Mouse (Mus musculus) CH12.LX (cell line): ENCODE measurements at regions not wholly inside any gene's neighbourhood (a gene's known extent, or its start where the extent isn't known, plus 50 kb on each side); places are given as distances from the start of the nearest gene placed in this dataset.

Experiments
- BHLHE40 ChIP-seq: IDR thresholded peaks from 2 replicates; pipeline ENCODE4 v1.6.1; 2011; ENCODE audit warnings: mild to moderate bottlenecking, low read depth, low read length, improper control_type of control experiment
- CHD2 ChIP-seq: IDR thresholded peaks from 2 replicates; pipeline ENCODE4 v1.6.1; 2011; ENCODE audit warnings: low read length, improper control_type of control experiment
- CTCF ChIP-seq, 2 experiments: IDR thresholded peaks in 1 of 2; conservative IDR thresholded peaks in 1 of 2; 2 replicates each; pipeline ENCODE4 v1.5.1; 2011 to 2012; ENCODE audit warnings: low read depth in 2 of 2, low read length in 2 of 2, improper control_type of control experiment in 1 of 2, inconsistent platforms in 1 of 2, mild to moderate bottlenecking in 1 of 2, moderate library complexity in 1 of 2
- ELF1 ChIP-seq: IDR thresholded peaks from 2 replicates; pipeline ENCODE4 v1.6.1; 2014; ENCODE audit warnings: low read depth, mild to moderate bottlenecking, inconsistent platforms, low read length, improper control_type of control experiment
- EP300 ChIP-seq: IDR thresholded peaks from 2 replicates; pipeline ENCODE4 v1.6.1; 2011; ENCODE audit warnings: low read length, improper control_type of control experiment
- GABPA ChIP-seq: IDR thresholded peaks from 2 replicates; pipeline ENCODE4 v1.6.1; 2012; ENCODE audit warnings: low read depth, low read length, improper control_type of control experiment, inconsistent platforms; ENCODE audit not compliant: insufficient replicate concordance
- HCFC1 ChIP-seq: IDR thresholded peaks from 2 replicates; pipeline ENCODE4 v1.6.1; 2012; ENCODE audit warnings: low read depth, mild to moderate bottlenecking, inconsistent platforms, low read length, improper control_type of control experiment
- MAX ChIP-seq: IDR thresholded peaks from 2 replicates; pipeline ENCODE4 v1.6.1; 2011; ENCODE audit warnings: low read length, improper control_type of control experiment
- MAZ ChIP-seq: IDR thresholded peaks from 2 replicates; pipeline ENCODE4 v1.6.1; 2012; ENCODE audit warnings: low read depth, mild to moderate bottlenecking, inconsistent platforms, low read length, improper control_type of control experiment, moderate library complexity
- POLR2A ChIP-seq: IDR thresholded peaks from 2 replicates; pipeline ENCODE4 v1.6.1; 2011; ENCODE audit warnings: low read depth, mild to moderate bottlenecking, improper control_type of control experiment, low read length
- USF1 ChIP-seq: IDR thresholded peaks from 2 replicates; pipeline ENCODE4 v1.6.1; 2014; ENCODE audit warnings: low read depth, mild to moderate bottlenecking, inconsistent platforms, low read length, improper control_type of control experiment

DNA sequence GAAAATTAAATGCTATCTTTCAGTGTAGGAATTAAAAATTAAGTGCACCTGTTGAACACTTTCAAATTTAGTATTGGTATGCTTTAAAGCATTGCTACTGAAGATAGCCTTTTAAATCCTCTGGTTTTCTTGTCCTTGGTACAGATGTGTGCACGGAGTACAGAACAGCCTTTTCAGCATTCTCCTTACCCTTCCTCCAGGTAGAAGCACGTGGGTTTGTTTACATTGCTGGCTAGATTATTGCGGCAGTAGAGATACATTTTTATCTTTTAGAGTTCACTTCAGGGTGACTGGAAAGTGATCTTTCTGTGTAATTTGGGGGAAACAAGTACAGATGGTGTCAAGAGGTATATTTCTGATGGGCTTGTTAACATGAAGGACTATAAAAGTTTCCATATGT is 89.9 kb downstream of the Gm13691 start:
- no peak for TF ChIP-seq CTCF (conservative IDR thresholded peaks at IDR 0.05 in 1 of 2, IDR thresholded peaks at IDR 0.05 in 1 of 2; ENCODE audit: low read depth in 2 of 2, low read length in 2 of 2)
- no peak for TF ChIP-seq POLR2A
- no peak for TF ChIP-seq CHD2
- no peak for TF ChIP-seq USF1
- TF ChIP-seq MAZ, result no peak
- TF ChIP-seq ELF1, result no peak
- TF ChIP-seq MAX, result no peak
- no peak for TF ChIP-seq HCFC1
- no peak for TF ChIP-seq EP300
- TF ChIP-seq BHLHE40, result no peak
- TF ChIP-seq GABPA, result no peak
